Mouse (Mus musculus): ENCODE measurements at regions not wholly inside any gene's neighbourhood (a gene's known extent, or its start where the extent isn't known, plus 50 kb on each side); places are given as distances from the start of the nearest gene placed in this dataset.

GRCm38 (mm10) chr14:102118166-102118565, 388.4 kb downstream of the Lmo7 start:
- H3K36me3 ChIP-seq (ENCODE audit: control insufficient read depth, insufficient read depth) = no peaks in the 10 kb centered on the region
- H3K4me3 ChIP-seq = no peak overlapping the region
- no peak overlapping the region for H3ac ChIP-seq (ENCODE audit: control insufficient read depth, insufficient read length)
- H3K4me2 ChIP-seq (ENCODE audit: low read depth) = no peak overlapping the region
- no peaks in the 10 kb centered on the region for H3K27me3 ChIP-seq (ENCODE audit: control insufficient read depth, insufficient read depth, insufficient read length)
- no peaks in the 10 kb centered on the region for H3K79me2 ChIP-seq (ENCODE audit: control insufficient read depth, insufficient read depth)
- TF ChIP-seq POLR2A (IDR thresholded peaks at IDR 0.05; ENCODE audit: insufficient read length, low read depth) = no peak
- TF ChIP-seq CEBPB (IDR thresholded peaks at IDR 0.05; ENCODE audit: insufficient read depth, poor library complexity, severe bottlenecking) = no peak
- TF ChIP-seq TCF12 (IDR thresholded peaks at IDR 0.05; ENCODE audit: insufficient read depth, poor library complexity, severe bottlenecking) = no peak
- no peak for TF ChIP-seq POLR2AphosphoS2 (IDR thresholded peaks at IDR 0.05; ENCODE audit: insufficient read length, low read depth)
- no peak for TF ChIP-seq TCF3 (IDR thresholded peaks at IDR 0.05; ENCODE audit: insufficient read length, low read depth)
- TF ChIP-seq SRF (IDR thresholded peaks at IDR 0.05; ENCODE audit: control insufficient read depth, insufficient read length, low read depth) = no peak
- TF ChIP-seq E2F4 (IDR thresholded peaks at IDR 0.05; ENCODE audit: insufficient read depth) = no peak
- no peak for TF ChIP-seq REST (IDR thresholded peaks at IDR 0.05; ENCODE audit: insufficient read depth, insufficient read length)
- no peak for TF ChIP-seq MAX (IDR thresholded peaks at IDR 0.05; ENCODE audit: low read depth)
- TF ChIP-seq MYOG (IDR thresholded peaks at IDR 0.05; ENCODE audit: control insufficient read depth in 1 of 3, insufficient read depth in 1 of 3, insufficient read length in 2 of 3, low read depth in 2 of 3) = no peak
- TF ChIP-seq MYOD1 (IDR thresholded peaks at IDR 0.05; ENCODE audit: control insufficient read depth in 1 of 3, insufficient read length in 2 of 3, low read depth in 2 of 3) = no peak
- no peak for TF ChIP-seq USF1 (IDR thresholded peaks at IDR 0.05; ENCODE audit: low read depth)

GRCm38 (mm10) chr14:102106165-102106564, 376.4 kb downstream of the Lmo7 start:
- Histone ChIP-seq H3K36me3 (ENCODE audit: control insufficient read depth, insufficient read depth) (no peaks in the 10 kb centered on the region), H3ac (ENCODE audit: control insufficient read depth, insufficient read length) (no peak overlapping the region), H3K4me2 (ENCODE audit: low read depth) (no peak overlapping the region), H3K4me3 (no peak overlapping the region), H3K27me3 (ENCODE audit: control insufficient read depth, insufficient read depth, insufficient read length) (no peaks in the 10 kb centered on the region), H3K79me2 (ENCODE audit: control insufficient read depth, insufficient read depth) (no peaks in the 10 kb centered on the region)
- no peak for TF ChIP-seq CEBPB (IDR thresholded peaks at IDR 0.05; ENCODE audit: insufficient read depth, poor library complexity, severe bottlenecking)
- TF ChIP-seq SRF (IDR thresholded peaks at IDR 0.05; ENCODE audit: control insufficient read depth, insufficient read length, low read depth) = no peak

- no peak overlapping the region for H3K4me2 ChIP-seq (ENCODE audit: low read depth)
- H3K79me2 ChIP-seq (ENCODE audit: control insufficient read depth, insufficient read depth) = no peaks in the 10 kb centered on the region
- no peaks in the 10 kb centered on the region for H3K36me3 ChIP-seq (ENCODE audit: control insufficient read depth, insufficient read depth)
- H3K27me3 ChIP-seq (ENCODE audit: control insufficient read depth, insufficient read depth, insufficient read length) = no peaks in the 10 kb centered on the region
- H3K4me3 ChIP-seq = no peak overlapping the region
- no peak for TF ChIP-seq REST (IDR thresholded peaks at IDR 0.05; ENCODE audit: insufficient read depth, insufficient read length)
- no peak overlapping the region for H3ac ChIP-seq (ENCODE audit: control insufficient read depth, insufficient read length)
Observed at GRCm38 (mm10) chr14:102094105-102094504, 364.3 kb downstream of the Lmo7 start.

GRCm38 (mm10) chr14:102092557-102092956, 362.8 kb downstream of the Lmo7 start:
- Histone ChIP-seq H3K36me3 (ENCODE audit: control insufficient read depth, insufficient read depth) (no peaks in the 10 kb centered on the region), H3K4me3 (no peak overlapping the region), H3K79me2 (ENCODE audit: control insufficient read depth, insufficient read depth) (no peaks in the 10 kb centered on the region), H3ac (ENCODE audit: control insufficient read depth, insufficient read length) (no peak overlapping the region), H3K27me3 (ENCODE audit: control insufficient read depth, insufficient read depth, insufficient read length) (no peaks in the 10 kb centered on the region), H3K4me2 (ENCODE audit: low read depth) (no peak overlapping the region)
- no peak for TF ChIP-seq POLR2AphosphoS2 (IDR thresholded peaks at IDR 0.05; ENCODE audit: insufficient read length, low read depth)
- TF ChIP-seq TCF12 (IDR thresholded peaks at IDR 0.05; ENCODE audit: insufficient read depth, poor library complexity, severe bottlenecking) = no peak
- TF ChIP-seq POLR2A (IDR thresholded peaks at IDR 0.05; ENCODE audit: insufficient read length, low read depth) = no peak
- no peak for TF ChIP-seq MYOG (IDR thresholded peaks at IDR 0.05; ENCODE audit: control insufficient read depth in 1 of 3, insufficient read depth in 1 of 3, insufficient read length in 2 of 3, low read depth in 2 of 3)
- TF ChIP-seq REST (IDR thresholded peaks at IDR 0.05; ENCODE audit: insufficient read depth, insufficient read length) = no peak
- TF ChIP-seq MYOD1 (IDR thresholded peaks at IDR 0.05; ENCODE audit: control insufficient read depth in 1 of 3, insufficient read length in 2 of 3, low read depth in 2 of 3) = no peak
- no peak for TF ChIP-seq CEBPB (IDR thresholded peaks at IDR 0.05; ENCODE audit: insufficient read depth, poor library complexity, severe bottlenecking)
- TF ChIP-seq USF1 (IDR thresholded peaks at IDR 0.05; ENCODE audit: low read depth) = no peak
- TF ChIP-seq E2F4 (IDR thresholded peaks at IDR 0.05; ENCODE audit: insufficient read depth) = no peak
- no peak for TF ChIP-seq TCF3 (IDR thresholded peaks at IDR 0.05; ENCODE audit: insufficient read length, low read depth)
- TF ChIP-seq SRF (IDR thresholded peaks at IDR 0.05; ENCODE audit: control insufficient read depth, insufficient read length, low read depth) = no peak
- TF ChIP-seq MAX (IDR thresholded peaks at IDR 0.05; ENCODE audit: low read depth) = no peak

GRCm38 (mm10) chr14:102048932-102049331, 319.2 kb downstream of the Lmo7 start:
- H3ac ChIP-seq (ENCODE audit: control insufficient read depth, insufficient read length) = no peak overlapping the region
- TF ChIP-seq CEBPB (IDR thresholded peaks at IDR 0.05; ENCODE audit: insufficient read depth, poor library complexity, severe bottlenecking) (no peak), E2F4 (IDR thresholded peaks at IDR 0.05; ENCODE audit: insufficient read depth) (no peak), SRF (IDR thresholded peaks at IDR 0.05; ENCODE audit: control insufficient read depth, insufficient read length, low read depth) (no peak), REST (IDR thresholded peaks at IDR 0.05; ENCODE audit: insufficient read depth, insufficient read length) (no peak)
- H3K4me2 ChIP-seq (ENCODE audit: low read depth) = no peak overlapping the region
- no peak overlapping the region for H3K4me3 ChIP-seq
- no peaks in the 10 kb centered on the region for H3K36me3 ChIP-seq (ENCODE audit: control insufficient read depth, insufficient read depth)
- H3K27me3 ChIP-seq (ENCODE audit: control insufficient read depth, insufficient read depth, insufficient read length) = no peaks in the 10 kb centered on the region
- no peaks in the 10 kb centered on the region for H3K79me2 ChIP-seq (ENCODE audit: control insufficient read depth, insufficient read depth)

Measured in myocyte (in vitro differentiated cells).